21 mouse cellular contexts compared by ENCODE assay signal in genomic region chr2:60750591-60750990, GRCm38 (mm10). TPM values are rescaled to one million over a fixed set of nuclear protein-coding genes. Genes with fewer than 3 reads are reported as not detected.
"Had no signal": no experiment of that assay in that cellular context is flagged by ENCODE, and none has a peak within 500 bp of the region (broad histone marks: within the 10 kb centered on the region; RNA-seq: fewer than 3 reads in every experiment).

No protein-coding gene starts in this region.

- DNase-seq: kidney, adult 9 months; kidney, postnatal 25 days; layer of hippocampus, adult 9-11 months; liver; lung, adult 18-20 months; lung, postnatal 10 days; lung, postnatal 36 days; thymus, postnatal 36 days had no signal

- H3K27ac ChIP-seq: layer of hippocampus, adult 2 months; limb, embryonic 10.5 days; limb, embryonic 13.5 days; liver, embryonic 12.5 days; liver, embryonic 15.5 days; lung, embryonic 15.5 days; midbrain, embryonic 10.5 days; midbrain, embryonic 13.5 days; stomach, postnatal 0 days had no signal

- H3K4me2 ChIP-seq: limb, embryonic 13.5 days; liver, embryonic 12.5 days; liver, embryonic 15.5 days; lung, embryonic 15.5 days; midbrain, embryonic 13.5 days had no signal

- H3K4me1 ChIP-seq: limb, embryonic 10.5 days; liver, embryonic 12.5 days; liver, embryonic 15.5 days; megakaryocyte, embryonic 14.5 days; midbrain, embryonic 10.5 days; midbrain, embryonic 13.5 days had no signal

- H3K9me3 ChIP-seq: limb, embryonic 10.5 days; limb, embryonic 13.5 days; liver, embryonic 12.5 days; liver, embryonic 15.5 days; lung, embryonic 15.5 days; megakaryocyte, embryonic 14.5 days; midbrain, embryonic 10.5 days; midbrain, embryonic 13.5 days had no signal

- H3K27me3 ChIP-seq: limb, embryonic 13.5 days; liver, embryonic 12.5 days; liver, embryonic 15.5 days; lung, embryonic 15.5 days; midbrain, embryonic 13.5 days had no signal

- H3K9ac ChIP-seq: limb, embryonic 13.5 days; liver, embryonic 12.5 days; liver, embryonic 15.5 days; lung, embryonic 15.5 days; midbrain, embryonic 13.5 days had no signal

- H3K4me3 ChIP-seq: layer of hippocampus, adult 2 months; limb, embryonic 10.5 days; limb, embryonic 13.5 days; liver, embryonic 12.5 days; liver, embryonic 15.5 days; lung, embryonic 15.5 days; megakaryocyte, embryonic 14.5 days; midbrain, embryonic 10.5 days; midbrain, embryonic 13.5 days; myocyte had no signal

- ATAC-seq: liver, embryonic 12.5 days; midbrain, embryonic 13.5 days; midbrain, embryonic 16.5 days had no signal

RNA-seq across cellular contexts. Expression of gene Itgb6, which starts 28.1 kb away (rescaled TPM):
- polyA plus RNA-seq: midbrain, embryonic 13.5 days; midbrain, embryonic 16.5 days; spleen, adult 2 months had no signal
